Mouse (Mus musculus): Measurements from ENCODE around the gene Fam171b. TPM values are rescaled to one million over a fixed set of nuclear protein-coding genes. Genes with fewer than 3 reads are reported as not detected.

The Fam171b gene
- polyA plus RNA-seq, 1 experiment from 2014 or later, result 22.7 TPM

DNA sequence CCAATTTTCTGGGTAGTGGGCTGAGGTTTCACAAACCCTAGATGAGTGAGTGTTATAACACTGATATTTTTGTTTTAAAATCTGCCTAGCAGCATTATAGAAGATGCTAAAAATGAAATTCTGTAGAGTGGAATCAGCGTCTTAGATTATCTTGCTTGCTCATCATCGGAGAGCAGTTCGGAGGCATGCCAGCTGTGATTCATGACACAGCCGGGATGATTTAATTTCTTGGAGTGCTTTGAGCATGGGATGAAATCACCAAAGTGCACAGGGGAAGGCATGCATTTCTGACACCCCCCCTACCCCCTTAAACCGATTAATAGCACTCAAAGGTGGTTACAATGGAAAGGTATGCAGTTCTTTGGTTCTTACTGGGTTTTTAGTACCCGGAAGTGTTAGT lies 1.6 kb downstream of the Fam171b start:
- Histone ChIP-seq H3K36me3 (no peaks in the 10 kb centered on the region), H3K9ac (no peak overlapping the region), H3K27ac (no peak overlapping the region), H3K4me1 (peaks cover 12% of the 10 kb centered on the region; the same call in 1 of the 2 replicates), H3K27me3 (no peaks in the 10 kb centered on the region), H3K9me3 (no peaks in the 10 kb centered on the region), H3K4me3 (peak overlapping the region; percentile 64; the same call in 1 of the 2 replicates), H3K4me2 (replicated peaks) (peak overlapping the region; percentile 78)
- no peak for ATAC-seq (ENCODE audit: insufficient number of reproducible peaks, insufficient read depth, low FRiP score, low TSS enrichment)
- WGBS, result 57% methylated on average over 6 of the region's 6 CpGs

- H3K9me3 ChIP-seq, result no peaks in the 10 kb centered on the region
- no peak for ATAC-seq (ENCODE audit: insufficient number of reproducible peaks, insufficient read depth, low FRiP score, low TSS enrichment)
- H3K4me3 ChIP-seq, result no peak overlapping the region
- no peaks in the 10 kb centered on the region for H3K36me3 ChIP-seq
- no peak overlapping the region for H3K4me2 ChIP-seq (replicated peaks)
- 59% methylated on average over 6 of the region's 6 CpGs for WGBS
- no peak overlapping the region for H3K27ac ChIP-seq
- H3K9ac ChIP-seq, result no peak overlapping the region
- H3K4me1 ChIP-seq, result peaks cover 12% of the 10 kb centered on the region; the same call in 1 of the 2 replicates
- H3K27me3 ChIP-seq, result no peaks in the 10 kb centered on the region
Measured at GRCm38 (mm10) chr2:83816147-83816546, 3.7 kb downstream of the Fam171b start.

GRCm38 (mm10) chr2:83825161-83825560 lies 12.7 kb downstream of the Fam171b start:
- Histone ChIP-seq H3K27me3 (no peaks in the 10 kb centered on the region), H3K4me1 (no peaks in the 10 kb centered on the region), H3K36me3 (no peaks in the 10 kb centered on the region), H3K9ac (no peak overlapping the region), H3K27ac (no peak overlapping the region), H3K4me2 (replicated peaks) (no peak overlapping the region), H3K4me3 (no peak overlapping the region), H3K9me3 (no peaks in the 10 kb centered on the region)
- WGBS, result 69% methylated on average over 5 of the region's 5 CpGs
- ATAC-seq (ENCODE audit: insufficient number of reproducible peaks, insufficient read depth, low FRiP score, low TSS enrichment), result no peak

DNA sequence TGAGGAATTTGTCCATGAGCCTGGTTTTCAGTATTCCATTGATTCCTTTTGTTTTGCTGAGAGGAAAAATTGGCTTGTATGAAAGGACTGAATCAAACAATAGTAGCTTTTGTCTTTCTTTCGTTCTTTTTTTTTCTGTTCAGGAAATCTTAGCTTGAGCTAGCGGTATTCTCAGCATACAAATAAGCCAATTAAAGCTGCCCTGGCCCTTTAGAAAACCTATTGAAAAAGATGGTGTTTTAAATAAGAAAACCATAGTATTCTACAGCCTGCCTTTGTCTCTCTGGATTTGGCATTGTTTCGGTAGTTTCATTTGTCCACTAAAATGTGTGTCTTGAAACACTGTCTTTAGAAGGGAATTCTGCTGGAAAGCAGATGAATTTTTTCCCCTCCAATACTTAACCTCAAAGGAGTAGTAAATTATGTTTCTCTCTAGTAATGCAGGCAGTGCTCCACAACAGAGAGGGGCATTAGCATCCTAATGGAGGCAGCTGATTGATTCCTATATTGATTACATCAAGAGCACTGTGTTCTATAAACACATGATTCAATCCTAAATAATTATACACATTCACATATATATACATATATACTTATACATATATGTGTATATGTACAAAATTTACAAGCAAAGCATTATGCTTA lies 16.6 kb downstream of the Fam171b start:
- no peak for ATAC-seq (ENCODE audit: insufficient number of reproducible peaks, insufficient read depth, low FRiP score, low TSS enrichment)
- Histone ChIP-seq H3K36me3 (no peaks in the 10 kb centered on the region), H3K4me2 (replicated peaks) (no peak overlapping the region), H3K4me1 (no peaks in the 10 kb centered on the region), H3K27me3 (no peaks in the 10 kb centered on the region), H3K27ac (no peak overlapping the region), H3K4me3 (no peak overlapping the region), H3K9me3 (no peaks in the 10 kb centered on the region), H3K9ac (no peak overlapping the region)
- 52% methylated on average over 3 of the region's 3 CpGs for WGBS

GRCm38 (mm10) chr2:83832903-83833302 lies 20.5 kb downstream of the Fam171b start:
- H3K4me1 ChIP-seq, result no peaks in the 10 kb centered on the region
- H3K9ac ChIP-seq, result no peak overlapping the region
- 79% methylated on average over 4 of the region's 4 CpGs for WGBS
- no peak for ATAC-seq (ENCODE audit: insufficient number of reproducible peaks, insufficient read depth, low FRiP score, low TSS enrichment)
- H3K36me3 ChIP-seq, result no peaks in the 10 kb centered on the region
- H3K4me2 ChIP-seq (replicated peaks), result no peak overlapping the region
- no peak overlapping the region for H3K27ac ChIP-seq
- H3K4me3 ChIP-seq, result no peak overlapping the region
- H3K9me3 ChIP-seq, result no peaks in the 10 kb centered on the region
- no peaks in the 10 kb centered on the region for H3K27me3 ChIP-seq

- Histone ChIP-seq H3K4me1 (no peaks in the 10 kb centered on the region), H3K9me3 (no peaks in the 10 kb centered on the region), H3K27ac (no peak overlapping the region), H3K36me3 (no peaks in the 10 kb centered on the region), H3K4me2 (replicated peaks) (no peak overlapping the region), H3K9ac (no peak overlapping the region), H3K27me3 (no peaks in the 10 kb centered on the region), H3K4me3 (no peak overlapping the region)
- no peak for ATAC-seq (ENCODE audit: insufficient number of reproducible peaks, insufficient read depth, low FRiP score, low TSS enrichment)
- WGBS, result 64% methylated on average over 10 of the region's 10 CpGs
Measured at GRCm38 (mm10) chr2:83835313-83836070, 23.1 kb downstream of the Fam171b start.

DNA sequence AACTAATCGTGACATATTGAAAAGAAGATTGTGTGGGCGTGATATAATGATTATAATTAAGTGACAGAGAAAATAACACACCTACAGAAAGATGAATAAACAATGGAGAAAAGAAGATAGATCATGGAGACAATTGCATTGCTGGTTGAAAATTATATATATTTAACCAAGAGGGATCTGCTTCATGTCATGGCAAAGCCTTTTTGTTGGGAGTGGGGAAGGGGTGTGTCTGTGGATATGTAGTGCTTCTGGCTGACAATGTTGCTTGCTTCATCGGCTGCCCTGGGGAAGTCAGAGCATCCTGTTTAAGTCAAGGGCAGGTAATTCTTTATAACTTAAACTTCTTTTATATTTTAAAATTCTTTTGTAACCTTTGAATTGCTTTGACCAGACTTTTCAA lies 36.1 kb downstream of the Fam171b start:
- H3K9me3 ChIP-seq, result no peaks in the 10 kb centered on the region
- no peak overlapping the region for H3K9ac ChIP-seq
- H3K4me3 ChIP-seq, result no peak overlapping the region
- WGBS, result 81% methylated on average over 3 of the region's 3 CpGs
- H3K36me3 ChIP-seq, result no peaks in the 10 kb centered on the region
- no peaks in the 10 kb centered on the region for H3K27me3 ChIP-seq
- H3K4me2 ChIP-seq (replicated peaks), result no peak overlapping the region
- ATAC-seq (ENCODE audit: insufficient number of reproducible peaks, insufficient read depth, low FRiP score, low TSS enrichment), result no peak
- no peak overlapping the region for H3K27ac ChIP-seq
- no peaks in the 10 kb centered on the region for H3K4me1 ChIP-seq

DNA sequence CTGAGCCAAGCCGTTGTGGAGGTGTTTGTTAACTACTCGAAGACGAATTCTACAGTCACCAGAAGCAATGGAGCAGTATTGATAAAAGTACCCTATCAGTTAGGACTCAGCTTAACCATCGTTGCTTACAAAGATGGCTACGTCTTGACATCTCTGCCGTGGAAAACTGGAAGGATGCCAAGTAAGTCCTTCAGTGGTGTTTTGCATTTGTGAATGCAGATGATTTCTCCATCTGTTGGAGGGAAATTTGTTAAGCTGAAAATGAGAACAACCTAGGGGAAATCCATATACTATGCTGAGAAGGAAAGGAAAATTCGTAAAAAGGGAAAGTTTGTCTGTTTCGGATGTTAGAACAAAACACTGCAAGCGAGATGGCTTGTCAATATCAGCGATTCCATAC lies 41.0 kb downstream of the Fam171b start:
- H3K4me1 ChIP-seq, result peaks cover 3% of the 10 kb centered on the region; the same call in 1 of the 2 replicates
- H3K36me3 ChIP-seq, result no peaks in the 10 kb centered on the region
- H3K4me2 ChIP-seq (replicated peaks), result no peak overlapping the region
- H3K9me3 ChIP-seq, result no peaks in the 10 kb centered on the region
- H3K27me3 ChIP-seq, result no peaks in the 10 kb centered on the region
- H3K27ac ChIP-seq, result no peak overlapping the region
- H3K9ac ChIP-seq, result no peak overlapping the region
- no peak for ATAC-seq (ENCODE audit: insufficient number of reproducible peaks, insufficient read depth, low FRiP score, low TSS enrichment)
- WGBS, result 87% methylated on average over 10 of the region's 10 CpGs
- no peak overlapping the region for H3K4me3 ChIP-seq

GRCm38 (mm10) chr2:83856236-83856635 lies 43.8 kb downstream of the Fam171b start:
- ATAC-seq (ENCODE audit: insufficient number of reproducible peaks, insufficient read depth, low FRiP score, low TSS enrichment), result no peak
- WGBS, result 17% methylated on average over 4 of the region's 4 CpGs
- no peak overlapping the region for H3K4me3 ChIP-seq
- H3K4me2 ChIP-seq (replicated peaks), result no peak overlapping the region
- no peak overlapping the region for H3K9ac ChIP-seq
- no peaks in the 10 kb centered on the region for H3K36me3 ChIP-seq
- no peak overlapping the region for H3K27ac ChIP-seq
- no peaks in the 10 kb centered on the region for H3K9me3 ChIP-seq
- no peaks in the 10 kb centered on the region for H3K27me3 ChIP-seq
- H3K4me1 ChIP-seq, result peaks cover 3% of the 10 kb centered on the region; the same call in 1 of the 2 replicates

DNA sequence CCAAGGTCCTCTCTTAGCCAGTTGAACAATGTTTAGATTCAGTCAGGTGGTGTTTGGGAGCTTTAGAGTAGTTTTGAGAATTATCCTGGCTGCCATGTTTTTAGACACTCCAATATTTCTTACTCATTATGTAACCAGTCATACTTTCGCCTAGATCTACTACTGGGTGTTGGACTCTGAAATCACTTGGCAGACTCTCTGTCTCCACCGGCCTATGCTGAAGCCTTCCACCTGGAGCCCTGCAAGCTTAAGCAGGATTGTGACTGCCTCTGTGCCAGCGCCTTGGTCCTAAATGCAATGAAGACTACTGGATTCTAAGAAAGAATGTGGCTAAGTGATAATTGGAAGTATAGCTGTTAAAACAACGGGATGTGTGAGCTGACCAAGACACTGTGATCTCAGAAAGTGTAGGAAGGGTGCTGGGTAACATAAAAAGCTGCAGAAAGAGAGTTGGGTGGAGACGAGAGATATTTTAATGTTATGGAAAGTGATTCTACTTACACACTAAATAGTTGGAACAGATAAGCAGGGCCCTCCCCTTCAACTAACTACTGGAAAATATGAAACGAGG lies 71.5 kb downstream of the Fam171b start:
- no peak overlapping the region for H3K27ac ChIP-seq
- no peak for ATAC-seq (ENCODE audit: insufficient number of reproducible peaks, insufficient read depth, low FRiP score, low TSS enrichment)
- no peaks in the 10 kb centered on the region for H3K27me3 ChIP-seq
- no peak overlapping the region for H3K4me3 ChIP-seq
- no peak overlapping the region for H3K4me2 ChIP-seq (replicated peaks)
- no peaks in the 10 kb centered on the region for H3K9me3 ChIP-seq
- no peak overlapping the region for H3K9ac ChIP-seq
- 86% methylated on average over 6 of the region's 6 CpGs for WGBS
- H3K36me3 ChIP-seq, result peaks cover 7% of the 10 kb centered on the region; the same call in 1 of the 2 replicates
- H3K4me1 ChIP-seq, result no peaks in the 10 kb centered on the region

GRCm38 (mm10) chr2:83893701-83894100 lies 81.3 kb downstream of the Fam171b start:
- no peak for ATAC-seq (ENCODE audit: insufficient number of reproducible peaks, insufficient read depth, low FRiP score, low TSS enrichment)
- WGBS, result 92% methylated on average over 2 of the region's 2 CpGs
- H3K4me3 ChIP-seq, result no peak overlapping the region
- H3K4me2 ChIP-seq (replicated peaks), result no peak overlapping the region
- no peak overlapping the region for H3K27ac ChIP-seq
- no peak overlapping the region for H3K9ac ChIP-seq
- H3K4me1 ChIP-seq, result no peaks in the 10 kb centered on the region
- H3K27me3 ChIP-seq, result no peaks in the 10 kb centered on the region
- H3K36me3 ChIP-seq, result no peaks in the 10 kb centered on the region
- H3K9me3 ChIP-seq, result no peaks in the 10 kb centered on the region

Measured in embryonic facial prominence, embryonic 12.5 days (tissue).